Mouse (Mus musculus) bone marrow macrophage, adult 2 months (primary cell): ENCODE measurements at regions not wholly inside any gene's neighbourhood (a gene's known extent, or its start where the extent isn't known, plus 50 kb on each side); places are given as distances from the start of the nearest gene placed in this dataset.

Experiments
- CTCF ChIP-seq: IDR thresholded peaks from 2 replicates; pipeline ENCODE4 v1.5.1; 2012; ENCODE audit warnings: low read depth, mild to moderate bottlenecking, low read length, moderate library complexity
- POLR2A ChIP-seq: IDR thresholded peaks from 2 replicates; pipeline ENCODE4 v1.6.1; 2012; ENCODE audit warnings: mild to moderate bottlenecking, low read depth, low read length, borderline replicate concordance

DNA sequence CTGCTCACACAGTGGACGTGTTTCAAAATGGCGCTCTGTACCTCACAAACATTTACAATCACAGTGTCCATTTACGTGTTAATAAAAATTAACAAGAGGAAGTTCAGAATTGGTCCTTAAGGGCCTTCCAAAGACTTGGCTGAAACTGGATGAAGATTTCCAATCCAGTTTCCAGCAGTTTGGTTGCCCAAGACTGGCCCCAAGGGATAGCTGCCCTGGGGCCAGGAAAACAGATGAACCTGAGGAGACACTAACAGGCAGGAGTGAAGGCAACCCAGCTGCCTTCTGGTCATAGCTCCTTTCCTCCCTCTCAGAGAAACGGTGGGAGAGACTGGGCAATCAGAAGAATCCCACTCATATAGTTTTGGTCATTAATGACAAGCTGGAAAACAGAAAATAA lies 102.6 kb upstream of the Dyrk2 start:
- no peak for TF ChIP-seq CTCF
- no peak for TF ChIP-seq POLR2A
